Mouse (Mus musculus) gastrocnemius, adult 2 months (tissue): ENCODE data around the gene Fam72a. TPM values are rescaled to one million over a fixed set of nuclear protein-coding genes. Genes with fewer than 3 reads are reported as not detected.
A peak's percentile ranks its signal among the peaks of the same experiment; 100 is the strongest.
"Not testable (repeated sequence)": the region's sequence is repeated elsewhere in the genome, so short reads cannot be mapped to it uniquely, and the experiment has no call there.

Source experiments
- DNase-seq: peaks from one replicate; pipeline ENCODE4 v3.0.0; 2022
- H3K27ac ChIP-seq: fragments of 200-600 bp; 2 replicates; pipeline ENCODE4 v1.8.1; 2022; ENCODE audit warnings: mild to moderate bottlenecking
- H3K4me3 ChIP-seq: fragments of 200-600 bp; 2 replicates; pipeline ENCODE4 v1.8.1; 2022; ENCODE audit warnings: mild to moderate bottlenecking, moderate library complexity
- CTCF ChIP-seq: fragments of 200-600 bp; IDR thresholded peaks from 2 replicates; pipeline ENCODE4 v1.8.1; 2022; ENCODE audit warnings: antibody characterized with exemption, mild to moderate bottlenecking, moderate library complexity
- intact Hi-C: fragments of 180-260 bp; cut with DNase I; formaldehyde crosslinking; loops from one replicate; pipeline ENCODE4 v1.15.1; 2025
- total RNA-seq, 2 experiments: library from RNA; stranded (reverse); gene quantifications; 2 replicates each; pipeline ENCODE4 v1.2.3; 2021

The Fam72a gene
- total RNA-seq, 2 experiments from 2014 or later = 0.20 to 0.31 TPM

GRCm38 (mm10) chr1:131540795-131541194, 13.1 kb downstream of the Fam72a start:
- H3K27ac ChIP-seq = no peak overlapping the region
- TF ChIP-seq CTCF = no peak
- intact Hi-C loops = no loop called here

DNA sequence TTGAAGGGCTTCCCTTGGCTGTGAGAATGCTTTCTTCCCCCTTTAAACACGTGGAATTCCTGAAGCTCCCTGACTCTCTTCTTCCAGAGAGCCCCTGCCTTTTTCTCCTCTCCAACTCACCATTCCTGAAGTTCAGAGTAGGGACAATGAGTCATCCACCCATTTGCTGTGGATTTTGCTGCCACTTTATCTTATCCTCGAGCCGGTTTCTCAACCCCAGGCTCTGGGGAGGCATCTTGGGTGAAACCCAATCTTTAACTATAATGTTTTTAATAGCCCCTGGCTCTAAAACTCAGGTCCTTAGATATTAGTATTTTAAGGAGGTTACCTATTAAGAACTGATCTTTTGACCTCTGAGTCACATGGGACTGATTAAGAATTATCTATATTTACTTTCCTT, 13.7 kb downstream of the Fam72a start:
- no peak for TF ChIP-seq CTCF
- intact Hi-C loops = no loop called here
- H3K27ac ChIP-seq = no peak overlapping the region

More at GRCm38 (mm10) chr1:131540795-131541194, 13.1 kb downstream of the Fam72a start:
- H3K4me3 ChIP-seq = no peak overlapping the region
- no peak for DNase-seq

DNA sequence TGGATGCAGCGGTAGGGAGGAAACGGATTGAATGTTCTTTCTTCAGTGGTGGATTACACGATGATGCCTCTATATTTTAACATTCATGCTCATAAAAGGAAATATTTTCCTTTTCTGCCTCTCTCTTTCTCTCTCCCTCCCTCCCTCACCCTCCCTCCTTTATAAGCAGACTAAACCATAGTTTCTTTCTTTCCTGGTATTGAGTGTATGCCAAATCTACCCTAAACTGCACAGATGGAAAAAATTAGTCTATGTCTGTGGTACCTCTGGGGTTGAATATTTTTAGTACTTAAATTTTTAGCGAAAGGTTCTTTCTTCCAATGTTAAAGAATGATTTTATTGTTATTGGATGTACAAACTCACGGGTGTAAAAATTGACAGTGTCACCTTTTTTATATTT, 14.2 kb downstream of the Fam72a start:
- no peak overlapping the region for H3K27ac ChIP-seq
- no peak for DNase-seq
- intact Hi-C loops = no loop called here

More for the DNA sequence above, 13.7 kb downstream of the Fam72a start:
- H3K4me3 ChIP-seq = no peak overlapping the region
- DNase-seq = no peak

DNA sequence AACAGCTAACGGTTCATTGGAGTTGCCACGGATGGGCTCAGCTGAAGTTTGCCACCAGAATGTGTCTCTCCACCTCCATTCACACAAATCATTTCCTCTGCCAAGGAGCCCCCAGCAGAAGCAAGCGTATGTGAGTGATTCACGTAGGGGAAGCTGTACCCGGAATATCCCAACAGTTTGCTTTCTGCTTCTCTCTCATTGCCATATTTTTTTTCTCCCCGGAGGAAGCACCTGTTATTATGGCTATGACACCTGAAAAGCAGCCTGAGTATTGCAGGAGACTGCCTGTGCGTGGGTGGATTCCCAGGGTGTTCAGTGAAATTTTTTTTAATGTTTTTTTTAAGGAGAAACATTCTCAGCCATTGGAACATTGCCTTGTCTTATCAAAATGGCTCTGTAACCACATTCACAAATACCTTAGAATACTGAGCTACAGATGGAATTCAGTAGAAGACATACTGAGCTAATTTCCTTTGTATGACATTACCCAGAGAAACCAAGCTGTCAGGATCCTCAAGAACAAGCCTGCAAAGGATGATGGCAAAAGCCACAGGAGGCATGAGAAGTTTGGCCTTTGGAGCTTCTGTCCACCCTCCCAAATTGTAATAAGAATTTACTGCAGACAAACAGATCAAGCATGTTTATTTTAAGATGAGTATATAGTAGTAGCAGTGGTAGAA, 16.3 kb downstream of the Fam72a start:
- DNase-seq = no peak
- intact Hi-C loops = no loop called here
- Histone ChIP-seq H3K27ac (no peak overlapping the region), H3K4me3 (no peak overlapping the region)
- no peak for TF ChIP-seq CTCF

More for the DNA sequence above, 14.2 kb downstream of the Fam72a start:
- TF ChIP-seq CTCF = no peak
- no peak overlapping the region for H3K4me3 ChIP-seq

DNA sequence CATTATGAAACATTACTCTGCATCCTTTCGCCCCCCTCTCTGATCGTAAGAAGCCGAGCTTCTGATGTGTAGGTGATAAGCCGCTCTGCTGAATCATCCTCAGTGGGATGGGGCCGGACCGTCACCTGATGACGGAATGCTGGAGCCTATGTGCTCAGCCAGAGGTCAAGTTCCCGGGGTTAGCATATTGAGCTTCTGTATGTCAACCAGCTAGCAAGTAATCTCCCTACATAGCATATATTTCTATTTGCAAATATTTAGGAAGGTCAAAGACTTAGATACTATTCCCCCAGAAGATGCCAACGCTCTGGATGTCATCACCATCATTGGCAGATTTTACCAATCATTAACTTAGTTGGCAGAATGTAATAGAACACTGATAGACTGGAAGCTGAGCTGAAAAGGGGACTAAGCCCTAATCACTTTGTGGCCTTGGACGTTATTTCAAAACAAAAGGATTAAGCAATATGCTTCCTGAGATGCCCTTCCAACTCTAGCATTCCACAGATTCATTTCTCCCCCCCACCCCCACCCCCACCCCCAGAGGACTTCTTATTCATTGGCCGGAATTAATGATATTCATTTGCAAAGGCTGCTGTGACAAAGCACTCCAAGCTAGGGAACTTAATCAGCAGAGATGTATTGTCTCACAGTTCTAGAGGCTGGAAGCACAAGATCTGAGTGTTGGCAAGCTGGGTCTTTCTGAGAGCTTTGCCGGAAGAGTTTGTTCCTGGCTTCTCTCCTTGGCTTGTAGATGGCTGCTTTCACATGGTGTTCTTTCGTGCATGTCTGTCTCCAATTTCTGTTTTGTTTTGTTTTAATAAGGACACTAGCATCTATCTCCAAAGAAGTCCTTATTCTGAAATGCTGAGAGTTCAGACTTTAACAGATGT, 19.3 kb downstream of the Fam72a start:
- Histone ChIP-seq H3K27ac (peak overlapping the region; percentile 59), H3K4me3 (no peak overlapping the region)
- intact Hi-C loops = no loop called here
- DNase-seq = no peak
- no peak for TF ChIP-seq CTCF

GRCm38 (mm10) chr1:131548494-131549365, 21.0 kb downstream of the Fam72a start:
- intact Hi-C loops = no loop called here
- TF ChIP-seq CTCF = peak; percentile 65
- Histone ChIP-seq H3K27ac (peak overlapping the region; percentile 54), H3K4me3 (peak overlapping the region; percentile 34)
- peak; percentile 47 for DNase-seq

- Histone ChIP-seq H3K4me3 (no peak overlapping the region), H3K27ac (no peak overlapping the region)
- intact Hi-C loops = no loop called here
- no peak for TF ChIP-seq CTCF
- DNase-seq = no peak
These were observed 24.3 kb downstream of the Fam72a start for GRCm38 (mm10) chr1:131551956-131552355.

GRCm38 (mm10) chr1:131553428-131553827, 25.7 kb downstream of the Fam72a start:
- H3K4me3 ChIP-seq = no peak overlapping the region
- no peak overlapping the region for H3K27ac ChIP-seq
- DNase-seq = no peak
- intact Hi-C loops = no loop called here
- TF ChIP-seq CTCF = no peak

DNA sequence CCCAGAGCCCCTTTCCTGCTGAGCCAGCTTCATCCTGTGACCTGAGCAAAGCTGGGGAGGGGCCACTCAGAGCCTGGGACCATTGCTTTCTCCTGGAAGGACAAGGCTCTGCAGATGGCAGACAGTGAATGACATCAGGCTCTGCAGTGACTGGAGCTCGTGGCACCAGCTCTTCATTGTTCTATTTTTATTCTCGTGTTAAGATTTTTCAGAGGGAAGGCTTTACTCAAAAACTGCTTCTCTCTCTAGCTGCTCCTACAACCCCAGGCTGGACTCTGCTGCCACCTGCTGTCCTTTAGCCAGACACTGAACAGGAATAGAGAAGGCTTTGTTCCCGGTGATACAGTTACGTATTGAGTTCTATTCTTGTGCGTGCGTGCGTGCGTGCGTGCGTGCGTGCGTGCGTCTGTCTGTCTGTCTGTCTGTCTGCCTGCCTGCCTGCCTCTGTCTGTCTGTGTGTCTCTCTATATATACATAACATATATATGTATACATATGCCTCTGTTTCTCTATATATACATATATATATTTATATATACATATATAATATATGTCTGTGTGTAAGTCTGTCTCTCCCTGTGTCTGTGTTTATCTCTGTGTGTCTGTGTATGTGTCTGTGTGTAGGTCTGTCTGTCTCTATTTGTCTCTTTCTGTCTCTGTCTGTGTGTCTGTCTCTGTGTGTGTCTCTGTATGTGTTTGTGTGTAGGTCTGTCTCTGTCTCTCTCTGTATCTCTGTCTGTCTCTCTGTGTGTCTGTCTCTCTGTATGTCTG, 27.5 kb downstream of the Fam72a start:
- intact Hi-C loops = loop anchor here (1.0 to 2.0 kb wide), 2 partner anchors 192 to 265 kb away; no protein-coding TSS in a partner anchor
- H3K4me3 ChIP-seq = no peak overlapping the region
- TF ChIP-seq CTCF = peak; percentile 90
- peak; percentile 83 for DNase-seq
- H3K27ac ChIP-seq = peak overlapping the region; percentile 38; the same call in 1 of the 2 replicates

- H3K4me3 ChIP-seq = no peak overlapping the region
- no peak for DNase-seq
- no peak for TF ChIP-seq CTCF
- intact Hi-C loops = no loop called here
- H3K27ac ChIP-seq = no peak overlapping the region
These were observed 32.8 kb downstream of the Fam72a start for GRCm38 (mm10) chr1:131560500-131560899.

DNA sequence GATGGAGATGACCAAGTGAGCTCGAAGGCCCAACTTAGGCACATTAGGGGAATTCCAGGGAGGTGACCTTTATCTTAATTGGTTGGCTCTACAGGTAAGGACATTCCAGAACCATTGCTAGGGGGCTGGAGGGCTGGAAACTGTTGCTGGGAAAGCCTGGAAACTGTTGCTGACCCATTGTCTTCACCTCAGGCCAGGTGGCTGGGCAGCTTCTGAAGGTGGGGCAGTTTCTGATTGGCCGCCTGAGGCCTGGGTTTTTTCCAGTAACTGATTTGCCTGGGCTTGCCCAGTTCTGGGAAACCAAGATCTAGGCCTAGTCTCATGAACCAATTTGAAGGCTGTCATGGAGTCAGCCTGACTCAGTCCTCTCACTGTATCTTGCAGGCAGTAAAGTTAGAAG, 34.4 kb downstream of the Fam72a start:
- DNase-seq = no peak
- Histone ChIP-seq H3K4me3 (no peak overlapping the region), H3K27ac (no peak overlapping the region)
- intact Hi-C loops = no loop called here
- no peak for TF ChIP-seq CTCF

- TF ChIP-seq CTCF = peak; percentile 34
- intact Hi-C loops, H3K27ac ChIP-seq, DNase-seq, H3K4me3 ChIP-seq: not testable (repeated sequence)
These were observed 38.4 kb downstream of the Fam72a start for GRCm38 (mm10) chr1:131566056-131566455.
